Mouse (Mus musculus) liver, adult 2 months (tissue): ENCODE results near the gene Pnpla2. TPM values are rescaled to one million over a fixed set of nuclear protein-coding genes. Genes with fewer than 3 reads are reported as not detected.
A peak's percentile ranks its signal among the peaks of the same experiment; 100 is the strongest.
"Not testable (repeated sequence)": the region's sequence is repeated elsewhere in the genome, so short reads cannot be mapped to it uniquely, and the experiment has no call there.

Experiments
- DNase-seq: peaks from one replicate; pipeline ENCODE4 v3.0.0-alpha.2; 2011; ENCODE audit warnings: low read depth, low spot score; ENCODE audit errors: extremely low read depth
- H3K27ac ChIP-seq: fragments of 200-500 bp; replicated peaks from 2 replicates; pipeline ENCODE4 v1.5.1; 2012; ENCODE audit warnings: low read depth, mild to moderate bottlenecking, control low read depth, inconsistent platforms, low read length; ENCODE audit not compliant: insufficient read depth
- H3K27me3 ChIP-seq: fragments of 200-500 bp; 2 replicates; pipeline ENCODE4 v1.6.1; 2012; ENCODE audit warnings: mild to moderate bottlenecking, moderate library complexity, low read length, inconsistent platforms; ENCODE audit not compliant: control insufficient read depth, insufficient read depth
- H3K36me3 ChIP-seq: fragments of 200-500 bp; 2 replicates; pipeline ENCODE4 v1.6.1; 2012; ENCODE audit warnings: low read length, inconsistent platforms; ENCODE audit not compliant: control insufficient read depth, insufficient read depth
- H3K4me1 ChIP-seq: fragments of 200-500 bp; 2 replicates; pipeline ENCODE4 v1.6.1; 2011; ENCODE audit warnings: low read length; ENCODE audit not compliant: control insufficient read depth, insufficient read depth
- H3K4me3 ChIP-seq: fragments of 200-500 bp; 2 replicates; pipeline ENCODE4 v1.5.1; 2011; ENCODE audit warnings: low read depth, mild to moderate bottlenecking, control low read depth, low read length, moderate library complexity; ENCODE audit not compliant: insufficient read depth
- H3K79me2 ChIP-seq: fragments of 200-500 bp; 2 replicates; pipeline ENCODE4 v1.6.1; 2012; ENCODE audit warnings: inconsistent platforms, mild to moderate bottlenecking, low read length, moderate library complexity; ENCODE audit not compliant: control insufficient read depth, insufficient read depth
- H3K9ac ChIP-seq: fragments of 200-500 bp; 2 replicates; pipeline ENCODE4 v1.6.1; 2012; ENCODE audit warnings: low read depth, mild to moderate bottlenecking, control low read depth, inconsistent platforms, low read length
- CTCF ChIP-seq: fragments of 200-500 bp; IDR thresholded peaks from 2 replicates; pipeline ENCODE4 v1.5.1; 2011; ENCODE audit warnings: low read depth, low read length, control low read depth
- POLR2A ChIP-seq: fragments of 200-500 bp; IDR thresholded peaks from 2 replicates; pipeline ENCODE4 v1.6.1; 2011; ENCODE audit warnings: low read length, control low read depth; ENCODE audit not compliant: insufficient read depth; ENCODE audit errors: extremely low read depth
- WGBS: fragments of 180-500 bp; shearing (Covaris S2); methylation state at CpG from one replicate; pipeline ENCODE4 v1.1.7; 2018; 5-methylcytosine and 5-hydroxymethylcytosine counted together
- polyA plus RNA-seq: library from polyadenylated mRNA; depleted of rRNA; stranded (reverse); fragments of >200 nt; gene quantifications from 2 replicates; pipeline ENCODE4 v1.2.3, GENCODE M21; 2012
- total RNA-seq: library from RNA; depleted of rRNA; stranded (reverse); fragments of >200 nt; gene quantifications from 2 replicates; pipeline ENCODE4 v1.2.3, GENCODE M21; 2014

Gene Pnpla2
- total and polyA plus RNA-seq, 2 experiments = 22.6 to 84.8 TPM

GRCm38 (mm10) chr7:141441460-141441859 lies 13.5 kb upstream of the Pnpla2 start:
- Histone ChIP-seq H3K4me1 (peaks cover 15% of the 10 kb centered on the region), H3K79me2 (no peaks in the 10 kb centered on the region; the same call in 1 of the 2 replicates), H3K4me3 (no peak overlapping the region), H3K27me3 (no peaks in the 10 kb centered on the region), H3K9ac (no peak overlapping the region), H3K27ac (no peak overlapping the region), H3K36me3 (no peaks in the 10 kb centered on the region)
- WGBS = 97% methylated on average over 9 of the region's 9 CpGs
- no peak for DNase-seq
- TF ChIP-seq POLR2A (no peak), CTCF (no peak)

- H3K79me2 ChIP-seq = no peaks in the 10 kb centered on the region; the same call in 1 of the 2 replicates
- H3K4me3 ChIP-seq = no peak overlapping the region
- H3K4me1 ChIP-seq = peaks cover 15% of the 10 kb centered on the region
- no peak for DNase-seq
- no peaks in the 10 kb centered on the region for H3K36me3 ChIP-seq
- H3K27me3 ChIP-seq = no peaks in the 10 kb centered on the region
- 97% methylated on average over 13 of the region's 13 CpGs for WGBS
- no peak overlapping the region for H3K27ac ChIP-seq
- H3K9ac ChIP-seq = no peak overlapping the region
- TF ChIP-seq CTCF (no peak), POLR2A (no peak)
These were observed 12.8 kb upstream of the Pnpla2 start for GRCm38 (mm10) chr7:141442199-141442598.

GRCm38 (mm10) chr7:141443081-141443821 lies 11.7 kb upstream of the Pnpla2 start:
- peak; percentile 51 for DNase-seq
- peaks cover 15% of the 10 kb centered on the region for H3K4me1 ChIP-seq
- H3K79me2 ChIP-seq = peaks cover 4% of the 10 kb centered on the region; the same call in 1 of the 2 replicates
- peak overlapping the region; percentile 46 for H3K9ac ChIP-seq
- WGBS = 22% methylated on average over 12 of the region's 12 CpGs
- no peaks in the 10 kb centered on the region for H3K27me3 ChIP-seq
- H3K4me3 ChIP-seq = peak overlapping the region; percentile 38
- peak overlapping the region; percentile 17 for H3K27ac ChIP-seq
- 0 out of 2 replicates have a peak, but pooled peaks cover under 1% of the 10 kb centered on the region for H3K36me3 ChIP-seq
- TF ChIP-seq POLR2A = no peak
- peak; percentile 23; the same call in 1 of the 2 replicates for TF ChIP-seq CTCF

- Histone ChIP-seq H3K4me1 (peaks cover 19% of the 10 kb centered on the region), H3K9ac (peak within 1 kb of the TSS; percentile 69), H3K27ac (peak within 1 kb of the TSS; percentile 57), H3K79me2 (peaks cover 4% of the 10 kb centered on the region; the same call in 1 of the 2 replicates), H3K27me3 (no peaks in the 10 kb centered on the region), H3K4me3 (peak within 1 kb of the TSS; percentile 45), H3K36me3 (peaks cover 2% of the 10 kb centered on the region; the same call in 1 of the 2 replicates)
- TF ChIP-seq POLR2A = no peak
- no peak for TF ChIP-seq CTCF
- peak; percentile 58 for DNase-seq
- under 1% methylated on average over 25 of the region's 25 CpGs for WGBS
These were observed 11.2 kb upstream of the Pnpla2 start, which contains the start of gene Pidd1 for GRCm38 (mm10) chr7:141443828-141444237. Gene Pidd1 (minus strand): TSS chr7:141444025.

GRCm38 (mm10) chr7:141446374-141446773 lies 8.6 kb upstream of the Pnpla2 start:
- not testable (repeated sequence) for H3K27ac ChIP-seq, DNase-seq, H3K27me3 ChIP-seq, H3K4me3 ChIP-seq, H3K9ac ChIP-seq, H3K79me2 ChIP-seq
- 45% methylated on average over 3 of the region's 3 CpGs for WGBS
- H3K36me3 ChIP-seq = peaks cover 12% of the 10 kb centered on the region; the same call in 1 of the 2 replicates
- peaks cover 14% of the 10 kb centered on the region for H3K4me1 ChIP-seq

- Histone ChIP-seq H3K4me3 (peak within 1 kb of the TSS; percentile 92), H3K36me3 (peaks cover 15% of the 10 kb centered on the region; the same call in 1 of the 2 replicates), H3K79me2 (peaks cover 4% of the 10 kb centered on the region; the same call in 1 of the 2 replicates), H3K9ac (peak within 1 kb of the TSS; percentile 96), H3K27me3 (no peaks in the 10 kb centered on the region), H3K27ac (peak within 1 kb of the TSS; percentile 98), H3K4me1 (peaks cover 14% of the 10 kb centered on the region)
- DNase-seq = peak; percentile 93
- TF ChIP-seq CTCF (no peak), POLR2A (peak; percentile 91)
- WGBS = 1% methylated on average over 63 of the region's 63 CpGs
These were observed 7.6 kb upstream of the Pnpla2 start, which contains the start of gene Rplp2 for GRCm38 (mm10) chr7:141447110-141447991. Gene Rplp2 (plus strand): TSS chr7:141447370.
